Mouse (Mus musculus) adrenal gland, postnatal 10 days (tissue): ENCODE measurements around the gene Swap70. TPM values are rescaled to one million over a fixed set of nuclear protein-coding genes. Genes with fewer than 3 reads are reported as not detected.

Experiments used
- DNase-seq: peaks from one replicate; pipeline ENCODE4 v3.0.0; 2021; ENCODE audit warnings: mixed read lengths
- total RNA-seq, 2 experiments: library from RNA; stranded (reverse); gene quantifications; 2 replicates each; pipeline ENCODE4 v1.2.3; 2021

Gene Swap70
- total RNA-seq, 2 experiments from 2014 or later = 18.6 to 26.3 TPM

DNA sequence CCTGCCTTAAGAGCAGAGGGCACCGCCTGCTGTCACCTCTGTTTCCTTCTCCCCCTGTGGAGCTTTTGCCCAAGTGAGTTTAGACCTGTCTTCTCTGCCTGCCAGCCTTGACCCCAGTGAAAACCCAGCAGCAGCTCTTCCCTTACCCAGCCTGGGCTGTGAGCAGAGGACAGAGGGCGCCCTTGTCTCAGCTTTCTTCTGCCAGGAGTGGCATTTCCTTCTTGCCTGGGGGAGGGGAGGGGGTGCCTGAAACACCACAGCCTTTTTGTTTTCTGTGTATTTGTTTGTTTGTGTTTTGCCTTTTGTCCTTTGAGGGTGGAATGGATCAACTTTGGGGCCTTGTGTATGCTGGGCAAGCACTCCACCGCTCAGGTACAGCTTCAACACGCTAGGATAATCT is 50.9 kb downstream of the Swap70 start:
- peak; percentile 37 for DNase-seq

DNA sequence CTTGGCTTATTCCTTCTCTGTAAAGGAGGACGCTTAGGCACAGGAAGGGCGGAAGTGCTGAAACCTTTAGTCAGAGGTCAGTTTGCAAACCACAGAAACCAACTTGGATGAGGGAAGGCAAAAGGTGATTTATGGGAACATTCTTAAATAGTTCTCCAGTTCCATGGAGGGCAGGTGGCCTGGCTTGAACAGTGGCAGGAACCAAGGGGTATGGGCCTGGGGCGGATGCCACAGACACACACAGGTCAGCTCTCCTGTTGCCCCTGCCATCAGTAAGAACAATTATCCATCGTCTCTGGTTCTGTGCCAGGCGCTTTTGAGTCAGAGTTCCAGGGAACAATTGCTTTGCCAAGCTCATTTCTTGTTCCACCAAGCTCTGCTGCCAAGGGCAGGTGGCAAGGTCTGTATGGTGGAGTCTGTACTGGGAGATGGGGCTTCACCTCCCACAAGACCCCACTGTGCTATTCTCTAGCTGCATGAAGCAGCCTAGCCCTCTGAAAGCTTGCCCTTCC is 56.3 kb downstream of the Swap70 start:
- DNase-seq = peak; percentile 40

DNA sequence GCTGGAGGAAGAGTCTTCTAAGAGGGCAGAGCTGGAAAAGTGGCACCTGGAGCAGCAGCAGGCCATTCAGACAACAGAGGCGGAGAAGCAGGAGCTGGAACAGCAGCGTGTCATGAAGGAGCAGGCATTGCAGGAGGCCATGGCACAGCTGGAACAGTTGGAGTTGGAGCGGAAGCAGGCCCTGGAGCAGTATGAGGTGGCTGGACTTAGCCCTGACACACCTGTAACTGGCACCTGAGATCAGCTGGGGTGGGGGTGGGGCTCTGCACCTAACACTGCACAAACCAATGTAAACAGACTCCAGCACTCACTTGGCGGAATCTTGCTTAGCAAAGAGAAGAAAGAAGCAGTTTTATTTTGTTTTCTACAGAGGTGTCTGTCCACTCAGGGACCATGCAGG is 57.7 kb downstream of the Swap70 start:
- DNase-seq = no peak

DNA sequence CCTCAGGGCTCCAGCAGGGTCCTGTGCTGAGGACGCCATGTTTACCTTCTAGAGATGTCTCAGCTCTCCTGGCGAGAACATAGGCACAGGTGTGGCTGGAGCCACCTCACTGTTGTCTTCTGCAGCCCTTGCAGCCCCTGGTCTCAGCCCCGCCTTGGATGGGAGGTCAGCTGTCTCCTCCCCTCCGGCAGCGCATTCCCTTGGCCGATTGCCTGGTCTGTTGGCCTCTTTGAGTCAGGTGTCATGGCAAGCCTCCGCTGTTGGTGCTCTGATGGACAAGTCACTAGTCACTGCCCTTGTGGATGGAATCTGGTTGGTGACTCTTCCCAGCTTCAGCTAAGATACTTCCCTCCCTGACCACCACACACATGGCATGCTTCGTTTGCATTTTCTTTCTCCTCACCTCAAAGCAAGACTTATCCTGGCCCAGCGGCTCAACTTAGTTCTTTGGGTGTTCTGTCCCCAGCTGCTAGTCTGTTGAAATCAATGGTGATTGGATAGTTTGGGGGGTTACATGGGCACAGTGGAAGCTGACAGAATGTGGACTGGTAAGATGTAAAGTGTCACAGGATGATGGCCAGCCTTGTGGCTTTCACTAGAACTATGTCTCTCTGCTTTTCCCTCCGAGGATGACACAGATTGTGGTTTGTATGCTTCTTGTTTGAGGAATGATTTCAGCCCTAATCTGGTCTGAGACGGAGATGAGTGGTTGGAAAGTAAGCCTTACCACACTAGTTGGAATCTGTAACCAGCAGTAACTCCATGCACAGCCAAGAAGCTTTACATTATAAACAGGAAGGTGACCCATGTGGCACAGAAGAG is 60.1 kb downstream of the Swap70 start:
- DNase-seq = peak; percentile 31

DNA sequence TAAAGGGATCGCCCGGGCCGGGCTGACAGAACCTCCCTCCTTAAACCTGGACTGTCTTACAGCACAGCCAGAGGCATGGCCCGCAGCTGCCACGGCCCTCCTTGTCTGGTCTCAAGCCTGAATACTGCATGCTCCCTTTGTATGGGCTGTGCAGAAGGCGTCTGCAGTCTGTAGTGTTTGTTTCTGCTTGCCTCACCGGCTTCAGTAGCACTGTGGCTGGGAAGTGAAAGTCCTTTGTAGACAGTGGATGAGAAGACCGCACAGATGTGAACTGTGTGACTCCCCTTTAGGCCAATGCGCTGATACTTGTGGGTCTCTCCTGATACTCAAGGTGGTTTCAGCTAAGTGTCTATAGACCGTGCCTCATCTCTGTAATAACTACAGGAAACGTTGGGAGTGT is 61.3 kb downstream of the Swap70 start:
- no peak for DNase-seq

DNA sequence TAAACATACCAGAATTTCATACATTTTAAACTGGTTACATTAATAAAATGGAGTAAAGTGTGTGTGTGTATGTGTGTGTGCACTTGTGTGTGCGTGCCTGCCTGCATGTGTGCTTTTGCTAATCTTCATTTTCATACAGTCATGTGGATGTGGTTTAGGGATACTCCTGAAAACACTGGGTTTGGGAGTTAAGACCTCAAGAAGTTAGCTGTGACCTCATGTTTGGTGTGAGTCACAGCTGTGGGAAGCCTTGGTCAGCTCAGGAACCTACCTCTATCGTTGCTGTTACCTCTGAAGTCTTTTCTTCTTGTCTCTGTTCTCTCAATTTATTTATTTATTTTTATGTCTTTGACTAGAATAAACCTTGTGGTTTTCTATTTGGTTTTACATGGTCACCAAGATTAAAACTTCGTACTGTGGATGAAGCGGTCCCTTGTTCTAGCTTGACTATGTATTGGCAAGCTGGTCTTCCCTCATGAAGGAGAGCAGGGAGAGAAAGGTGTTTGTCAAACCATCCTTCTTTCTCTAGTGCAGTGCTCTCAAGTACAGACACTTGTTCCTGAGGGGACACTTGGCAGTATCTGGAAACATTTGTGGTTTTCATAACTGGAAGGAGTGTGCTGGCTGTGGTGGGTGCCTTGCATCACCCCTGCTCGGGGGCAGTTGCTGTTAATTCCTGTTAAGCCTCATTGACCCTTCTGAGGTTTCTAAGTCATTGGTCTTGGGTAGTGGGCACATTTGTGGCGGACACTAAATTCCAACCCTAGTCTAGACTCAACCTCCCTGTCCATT is 62.2 kb downstream of the Swap70 start:
- no peak for DNase-seq

DNA sequence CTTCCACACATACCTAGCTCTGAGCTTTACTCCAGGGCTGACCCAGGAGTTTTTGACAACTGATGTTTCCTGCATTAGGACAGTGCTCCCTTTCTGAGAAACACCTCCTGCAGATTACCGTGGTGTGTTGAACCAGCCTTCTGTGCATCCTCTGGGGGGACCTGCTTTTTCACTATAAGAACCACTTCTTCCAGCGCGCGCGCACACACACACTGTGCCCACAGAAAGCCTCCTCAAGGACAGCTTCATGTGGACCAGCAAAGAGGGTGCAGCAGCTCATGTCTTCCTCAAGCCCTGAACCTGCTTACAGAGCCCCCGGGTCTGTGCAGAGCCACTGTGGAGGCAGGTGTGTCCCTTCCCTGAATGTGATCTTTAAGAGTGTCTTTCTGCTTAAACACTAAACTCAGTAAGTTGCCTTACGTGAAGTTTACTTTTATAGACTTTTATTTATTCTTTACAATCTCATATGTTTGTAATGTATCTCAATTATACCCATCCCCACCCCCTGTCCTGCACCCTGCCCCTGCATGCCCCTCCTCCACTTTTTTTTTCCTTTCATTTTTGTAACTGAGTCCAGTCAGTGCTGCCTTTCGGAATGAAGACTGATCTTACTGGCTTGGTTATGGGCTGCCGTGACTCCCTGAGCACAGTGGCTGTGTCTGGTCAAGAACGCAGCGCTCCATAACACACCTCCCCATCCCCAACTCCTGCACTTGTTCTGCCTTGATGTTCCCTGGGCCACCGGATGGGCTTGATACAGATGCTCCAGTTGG is 63.8 kb downstream of the Swap70 start:
- DNase-seq = no peak

DNA sequence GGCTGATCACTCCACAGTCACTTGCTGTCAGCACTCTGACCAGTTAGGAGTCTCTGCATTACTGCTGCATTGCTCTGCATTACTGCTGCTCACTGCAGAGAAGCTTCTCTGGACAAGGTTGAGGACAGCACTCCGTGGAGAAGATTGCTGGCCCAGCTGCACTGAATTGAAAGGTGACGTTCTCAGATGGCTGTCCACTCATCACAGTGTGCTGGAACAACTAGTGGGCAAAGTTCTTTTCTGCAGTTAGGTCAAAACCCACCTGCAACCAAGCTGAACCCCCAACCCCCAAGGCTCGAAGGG is 64.3 kb downstream of the Swap70 start:
- DNase-seq = no peak

DNA sequence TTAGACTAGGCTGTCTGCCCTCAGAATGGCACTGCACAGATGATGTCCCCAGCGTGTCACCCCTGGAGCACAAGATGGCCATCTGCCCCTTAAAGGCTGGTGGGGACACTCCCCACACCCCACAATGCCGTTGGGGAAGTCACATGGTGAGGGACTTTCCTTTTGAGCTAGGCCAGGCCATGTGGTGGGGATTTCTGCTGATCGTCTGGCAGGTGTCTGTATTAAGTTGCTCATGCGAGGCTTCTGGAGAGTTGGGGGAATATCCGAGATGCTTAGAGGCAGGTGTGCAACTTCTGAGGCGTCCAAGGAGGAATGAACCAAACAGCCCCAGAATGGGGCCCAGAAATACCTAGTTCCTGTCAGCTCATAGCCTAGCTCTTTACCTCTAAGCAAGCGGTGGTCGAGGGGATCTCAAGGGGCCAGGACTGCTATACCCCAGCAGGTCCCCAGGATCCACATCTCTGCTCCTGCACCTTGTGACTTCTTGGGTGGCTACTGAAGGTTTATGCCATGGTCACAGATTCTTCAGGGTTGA is 64.8 kb downstream of the Swap70 start:
- no peak for DNase-seq

DNA sequence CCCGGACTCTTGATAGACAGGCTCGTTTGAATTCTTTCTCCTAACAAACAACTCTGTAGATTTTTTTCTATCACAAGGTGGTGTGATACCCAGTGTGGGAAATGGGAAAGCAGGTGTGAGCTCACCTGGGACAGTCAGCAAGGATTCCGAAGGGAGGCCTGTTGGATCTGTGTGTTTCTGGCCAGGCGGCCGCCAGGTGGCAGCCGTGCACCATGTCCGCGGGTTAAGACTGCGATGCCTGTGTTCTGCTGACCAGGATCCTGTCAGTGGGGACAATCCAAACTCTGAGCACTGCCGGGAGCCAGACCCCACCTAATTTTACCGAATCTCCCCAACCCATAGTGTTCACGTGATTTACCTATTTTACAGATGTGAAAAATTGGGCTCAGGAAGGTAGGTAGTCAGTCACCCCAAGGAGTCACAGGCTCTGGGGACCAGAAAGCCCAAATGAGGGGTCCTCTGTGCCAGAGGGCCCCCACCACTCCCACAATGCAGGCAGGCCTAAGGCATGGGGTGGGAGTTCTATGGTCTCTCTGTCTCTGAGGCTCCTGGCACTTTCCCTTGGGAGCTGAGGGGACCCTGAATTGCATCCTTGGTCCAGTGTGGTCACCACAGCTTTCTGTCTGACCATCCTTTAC is 65.4 kb downstream of the Swap70 start:
- DNase-seq = peak; percentile 90

DNA sequence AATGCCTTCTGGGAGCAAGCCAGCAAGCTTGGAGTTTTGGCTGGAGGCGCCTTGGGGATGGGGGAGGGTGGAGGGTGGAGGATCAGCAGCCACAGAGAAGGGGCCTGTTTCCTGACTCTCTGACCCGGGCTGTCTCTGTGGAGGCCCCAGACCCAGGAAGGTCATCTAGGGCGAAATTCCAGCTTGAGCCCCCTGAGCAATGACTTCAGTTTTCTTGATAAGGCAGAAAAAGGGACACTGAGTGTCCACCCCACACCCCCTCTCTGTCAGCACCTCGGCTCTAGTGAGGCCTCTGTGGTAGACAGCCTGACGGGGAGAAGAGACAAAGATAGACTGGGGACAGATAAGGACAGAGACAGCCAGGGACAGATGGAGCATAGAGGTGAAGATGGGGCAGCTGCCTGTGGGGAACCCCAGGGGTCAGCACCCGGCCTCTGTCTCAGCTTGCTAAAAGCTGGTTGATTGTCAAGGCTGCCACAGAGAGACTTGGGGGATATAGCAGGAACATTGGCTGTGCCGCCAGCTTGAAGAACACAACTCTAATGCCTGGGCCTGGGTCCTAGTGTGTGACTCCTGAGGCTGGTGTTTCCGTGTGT is 66.1 kb downstream of the Swap70 start:
- DNase-seq = peak; percentile 36

DNA sequence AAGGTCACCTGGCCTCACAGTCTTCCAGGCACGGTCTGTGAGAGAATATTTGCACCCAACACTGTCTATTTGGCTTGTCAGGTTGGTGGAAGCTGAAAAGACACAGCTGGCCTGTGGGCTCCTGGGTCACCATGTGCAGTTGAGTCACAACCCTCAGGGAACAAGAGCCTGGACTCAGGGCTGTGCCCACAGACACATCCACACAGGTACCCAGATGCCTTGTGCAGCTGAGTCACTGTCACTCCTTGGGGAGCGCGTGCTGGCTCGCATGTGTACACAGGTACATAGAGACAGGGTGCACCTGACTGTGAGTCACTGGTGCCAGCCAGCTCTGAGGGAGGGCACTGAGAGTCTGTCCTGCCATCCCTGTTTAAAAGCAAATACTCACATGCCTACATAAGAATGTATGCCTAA is 66.7 kb downstream of the Swap70 start:
- no peak for DNase-seq

DNA sequence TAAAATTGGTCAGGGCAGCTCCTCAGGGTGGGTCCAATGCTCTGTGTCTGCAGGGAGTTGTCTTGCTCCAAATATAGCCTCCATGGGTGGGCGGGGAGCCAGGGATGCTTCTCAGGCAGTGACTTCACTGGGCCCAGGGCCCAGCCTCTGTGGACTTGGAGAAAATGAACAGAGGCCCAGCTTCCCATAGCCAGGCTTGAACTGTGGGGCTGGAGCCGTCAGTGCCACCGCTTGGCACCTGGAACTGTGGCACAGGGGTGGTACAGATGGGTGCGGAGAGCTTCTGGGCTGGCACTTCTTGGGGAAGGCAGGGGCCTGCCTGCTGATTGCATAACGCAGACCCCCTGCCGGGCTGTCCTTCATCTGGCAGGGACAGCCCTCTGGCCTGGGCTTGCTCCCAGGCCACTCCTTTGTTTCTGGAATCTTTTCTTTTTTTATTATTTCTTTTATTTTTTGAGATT is 67.2 kb downstream of the Swap70 start:
- peak; percentile 71 for DNase-seq

DNA sequence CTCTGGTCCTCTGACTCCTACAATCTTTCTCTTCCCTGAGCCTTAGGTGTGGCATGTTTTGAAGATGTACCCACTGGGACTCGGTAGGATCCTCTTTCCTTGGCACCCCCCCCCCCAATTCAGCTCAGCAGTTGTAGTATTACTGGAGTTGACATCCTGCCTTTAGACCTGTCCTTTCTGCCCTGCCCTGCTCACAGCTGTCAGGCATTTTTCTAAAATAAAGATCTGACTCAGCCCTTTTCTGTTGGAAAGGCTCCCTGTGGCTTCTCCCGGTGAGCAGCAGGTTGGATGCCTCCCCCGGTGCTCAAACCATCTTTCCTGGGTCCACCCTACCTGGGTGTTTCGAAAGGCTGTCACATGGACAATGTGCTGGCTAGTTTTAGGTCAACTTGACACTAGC is 68.1 kb downstream of the Swap70 start:
- DNase-seq = no peak

DNA sequence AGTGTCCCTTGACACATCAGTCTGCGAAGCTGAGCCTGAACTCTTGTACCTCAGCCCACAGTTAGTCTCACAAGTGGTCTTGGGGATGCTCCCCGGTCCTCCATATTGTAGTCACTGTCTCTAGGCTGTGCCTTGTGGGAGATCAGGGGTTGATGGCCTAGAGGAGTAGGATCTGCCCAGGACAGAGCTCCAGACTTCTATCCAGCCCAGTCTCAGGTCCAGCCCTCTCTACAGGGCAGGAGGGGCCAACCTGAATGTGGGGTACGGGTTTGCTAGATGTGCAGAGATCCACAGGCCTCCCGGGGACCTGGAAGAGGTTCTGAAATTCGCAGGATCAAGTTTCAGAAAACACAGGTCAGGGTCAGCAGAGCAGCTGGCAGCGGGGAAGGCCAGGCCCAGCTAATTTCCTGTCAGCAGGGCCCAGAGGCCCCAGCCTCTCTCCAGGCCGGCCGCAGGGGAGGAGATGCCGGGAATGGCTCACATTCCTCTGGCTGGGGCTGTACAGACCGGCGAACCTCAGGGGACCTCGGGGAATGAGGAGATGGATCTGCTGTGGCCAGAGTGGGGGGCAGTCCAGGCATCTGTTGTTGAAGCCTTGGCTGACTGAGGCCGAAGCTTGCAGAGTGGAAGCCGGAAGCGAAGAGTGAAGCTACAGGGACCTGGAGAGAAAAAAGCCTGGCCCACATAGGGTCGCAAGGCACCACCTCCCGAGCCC is 75.5 kb downstream of the Swap70 start:
- peak; percentile 77 for DNase-seq

DNA sequence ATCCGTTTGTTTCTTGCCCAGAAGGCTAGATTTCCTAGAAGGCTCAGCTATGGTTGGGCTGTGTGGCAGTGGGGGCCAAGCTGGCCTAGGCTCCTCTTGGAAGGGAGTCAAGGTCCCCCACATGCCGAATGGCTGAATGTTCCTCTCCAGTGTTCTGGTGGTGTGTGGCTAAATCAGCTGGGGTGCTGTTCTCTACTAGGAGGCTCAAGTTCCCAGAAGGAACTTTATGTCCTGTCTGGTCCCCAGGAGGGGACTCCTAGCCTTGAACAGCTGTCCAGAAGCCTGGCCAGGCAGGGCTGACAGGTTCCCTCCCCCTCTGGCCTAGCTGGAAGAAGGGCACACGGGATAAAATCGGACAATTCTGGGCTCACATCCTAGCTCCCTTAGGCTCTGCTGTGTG is 76.1 kb downstream of the Swap70 start:
- DNase-seq = no peak

DNA sequence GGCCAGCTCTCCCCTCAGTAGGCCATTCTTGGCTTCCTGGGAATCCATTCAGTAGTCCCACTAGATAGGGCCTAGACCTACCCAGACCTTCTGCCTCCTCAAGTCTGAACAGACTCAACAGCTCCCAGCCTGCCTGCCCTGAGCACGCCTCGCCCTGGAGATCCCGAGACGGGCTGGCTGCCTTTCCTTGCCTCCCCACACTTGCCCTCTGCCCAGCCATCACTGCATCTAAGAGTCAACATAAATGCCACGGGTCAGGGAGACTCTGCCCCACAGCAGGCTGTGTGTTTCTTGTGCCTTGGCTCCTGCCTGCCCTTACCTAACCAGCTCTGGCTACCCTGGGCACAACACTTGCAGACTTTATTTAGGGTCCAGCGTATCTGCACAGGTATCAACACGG is 76.6 kb downstream of the Swap70 start:
- no peak for DNase-seq

DNA sequence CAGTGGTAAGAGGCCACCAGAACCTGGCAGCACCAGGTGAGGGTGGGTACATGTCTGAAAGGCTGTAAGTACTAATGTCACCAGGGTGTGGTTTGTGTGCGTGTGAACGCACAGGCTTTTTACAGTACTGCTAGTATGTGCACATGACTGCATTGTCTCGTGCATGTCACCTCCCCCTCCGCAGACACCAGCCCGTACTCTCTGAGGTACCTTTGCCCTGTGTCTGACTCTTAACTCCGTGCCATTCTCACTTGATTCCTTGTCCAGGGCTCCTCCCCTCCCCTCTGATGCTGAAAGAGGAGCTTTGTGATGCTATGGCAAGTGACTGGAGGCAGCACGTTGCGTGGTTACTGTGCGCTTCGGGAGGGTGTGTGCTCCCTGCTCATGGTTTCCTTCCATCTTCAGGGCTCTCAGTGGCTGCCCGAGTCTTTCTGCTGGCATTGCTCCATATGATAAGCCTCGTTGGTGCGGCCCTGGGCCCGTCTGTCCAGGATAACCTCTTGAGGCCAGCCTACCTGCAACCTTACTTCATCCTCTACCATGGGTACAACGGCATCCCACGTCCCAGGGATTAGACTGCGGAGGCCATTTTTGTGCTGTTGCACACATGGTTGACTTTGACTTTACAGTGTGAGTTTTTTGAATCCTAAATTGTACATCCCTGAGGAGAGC is 77.4 kb downstream of the Swap70 start:
- DNase-seq = no peak

DNA sequence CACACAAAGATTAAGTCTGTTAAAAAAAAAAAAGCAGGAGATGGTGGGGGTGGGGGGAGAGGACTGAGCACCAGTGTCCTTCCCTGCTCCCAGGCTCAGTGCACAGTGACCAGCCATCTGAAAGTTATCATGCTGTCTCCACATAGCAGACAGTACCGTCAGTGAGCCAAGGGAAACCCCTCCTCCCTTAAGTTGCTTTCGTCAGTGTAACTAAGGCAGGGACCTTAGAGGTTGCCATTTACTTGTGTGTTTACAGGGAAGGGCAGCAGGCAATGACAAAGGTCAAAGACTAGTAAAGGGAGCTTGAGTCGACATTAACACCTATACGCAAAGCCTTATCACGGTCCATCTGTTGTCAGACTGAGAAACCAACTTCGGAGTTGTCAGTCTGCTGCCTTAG is 81.4 kb downstream of the Swap70 start:
- no peak for DNase-seq

DNA sequence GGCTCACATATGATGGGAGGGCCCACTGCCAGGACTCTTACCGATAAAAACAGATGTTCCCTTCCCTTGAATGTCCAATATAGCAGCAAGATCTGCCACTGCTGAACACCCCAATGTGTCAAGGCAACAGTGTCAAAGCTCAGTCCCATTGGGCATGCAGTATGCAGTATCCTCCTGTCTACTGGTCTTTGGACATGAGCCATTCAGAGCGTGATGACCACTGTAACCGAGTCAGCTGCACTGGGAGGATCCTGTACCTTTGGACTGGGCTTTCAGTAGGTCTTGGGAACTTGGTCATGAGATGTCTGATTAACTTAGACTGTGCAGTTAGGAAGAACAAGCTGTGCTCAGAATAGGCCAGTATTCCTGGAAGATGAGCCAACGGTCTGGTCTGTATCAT is 84.0 kb downstream of the Swap70 start:
- DNase-seq = no peak
